Mouse (Mus musculus): ENCODE measurements around the gene Aspscr1. TPM values are rescaled to one million over a fixed set of nuclear protein-coding genes. Genes with fewer than 3 reads are reported as not detected.

Gene Aspscr1
- polyA plus RNA-seq (2014; fragmentation: Nextera tagmentation; extraction: Ambion mirVana), result 101 and 113 TPM in 2 replicates

DNA sequence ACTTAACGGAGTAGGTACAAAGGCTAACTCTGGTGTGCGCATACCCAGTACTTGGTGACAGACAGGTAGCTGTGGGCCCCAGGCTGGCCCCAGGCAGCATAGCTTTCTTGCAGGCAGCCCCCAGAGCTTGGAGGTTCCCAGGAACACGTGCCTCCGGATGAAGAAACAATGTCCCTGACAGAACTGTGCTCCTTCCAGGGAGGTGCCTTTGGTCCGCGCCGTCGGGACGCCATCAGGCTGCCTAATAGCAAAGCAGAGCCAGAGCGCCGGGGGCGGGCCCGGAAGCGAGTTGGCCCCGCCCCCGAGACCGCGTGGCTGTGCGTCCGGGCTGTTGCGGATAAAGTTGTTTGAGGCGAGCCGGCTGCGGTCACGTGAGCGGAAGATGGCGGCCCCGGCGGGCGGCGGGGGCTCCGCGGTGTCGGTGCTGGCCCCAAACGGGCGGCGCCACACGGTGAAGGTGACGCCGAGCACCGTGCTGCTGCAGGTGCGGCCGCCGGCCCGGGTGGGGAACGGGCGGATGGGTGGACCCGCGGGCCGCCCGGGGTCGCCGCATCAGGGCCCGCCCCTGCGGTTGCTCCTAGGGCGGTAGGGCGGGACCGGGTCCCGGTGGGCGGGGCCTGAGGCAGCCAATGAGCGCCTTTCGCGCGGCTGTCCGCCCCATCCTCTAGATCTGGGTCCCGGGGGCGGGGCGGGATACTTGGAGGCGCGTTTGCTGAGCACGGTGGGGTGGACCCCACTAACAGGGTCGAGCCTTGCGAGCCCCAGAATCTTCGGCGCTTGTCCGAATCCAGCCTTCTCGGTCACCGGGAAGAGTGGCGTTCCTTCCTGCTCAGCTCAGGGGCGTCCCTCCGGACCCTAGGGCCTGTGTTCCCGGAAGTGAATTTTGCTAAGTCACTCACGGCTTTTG, at the start of gene Aspscr1:
Gene Aspscr1 (plus strand): TSS at position 287 of the 907 bp plus-strand sequence.
- WGBS, result 1% methylated on average over 74 of the region's 83 CpGs
- peak; percentile 96 for ATAC-seq (ENCODE audit: low FRiP score)
- H3K4me3 ChIP-seq (ENCODE audit: low read depth, low read length), result peak within 1 kb of the TSS; percentile 69
- H3K9me3 ChIP-seq (ENCODE audit: control insufficient read depth, low read length), result no peaks in the 10 kb centered on the region
- peak; percentile 100 for DNase-seq (ENCODE audit: low spot score, missing footprints)
- H3K27ac ChIP-seq (ENCODE audit: low read depth, low read length), result peak within 1 kb of the TSS; percentile 82
- peaks cover 7% of the 10 kb centered on the region; the same call in 1 of the 2 replicates for H3K4me1 ChIP-seq (ENCODE audit: control insufficient read depth, insufficient read depth, low read length)
- H3K27me3 ChIP-seq (ENCODE audit: control insufficient read depth, insufficient read depth, low read length), result no peaks in the 10 kb centered on the region
- 0 out of 2 replicates have a peak, but pooled peaks cover 4% of the 10 kb centered on the region for H3K36me3 ChIP-seq (ENCODE audit: control insufficient read depth, insufficient read depth, low read length)
- H3K9ac ChIP-seq (ENCODE audit: low read length), result peak within 1 kb of the TSS; percentile 89
- peak within 1 kb of the TSS; percentile 82 for H3K4me2 ChIP-seq

GRCm38 (mm10) chr11:120623961-120624679, 48.7 kb upstream of the Aspscr1 start:
- Histone ChIP-seq H3K4me3 (ENCODE audit: low read depth, low read length) (peak overlapping the region; percentile 99), H3K9me3 (ENCODE audit: control insufficient read depth, low read length) (no peaks in the 10 kb centered on the region), H3K27me3 (ENCODE audit: control insufficient read depth, insufficient read depth, low read length) (no peaks in the 10 kb centered on the region), H3K9ac (ENCODE audit: low read length) (peak overlapping the region; percentile 80), H3K4me2 (peak overlapping the region; percentile 97), H3K27ac (ENCODE audit: low read depth, low read length) (peak overlapping the region; percentile 57), H3K4me1 (ENCODE audit: control insufficient read depth, insufficient read depth, low read length) (peaks cover 9% of the 10 kb centered on the region), H3K36me3 (ENCODE audit: control insufficient read depth, insufficient read depth, low read length) (peaks cover 19% of the 10 kb centered on the region)
- 13% methylated on average over 30 of the region's 30 CpGs for WGBS
- ATAC-seq (ENCODE audit: low FRiP score) (peak; percentile 57), DNase-seq (ENCODE audit: low spot score, missing footprints) (peak; percentile 89)

GRCm38 (mm10) chr11:120624680-120625111, 48.1 kb upstream of the Aspscr1 start:
- under 1% methylated on average over 51 of the region's 53 CpGs for WGBS
- peak; percentile 83 for ATAC-seq (ENCODE audit: low FRiP score)
- peak overlapping the region; percentile 97 for H3K4me2 ChIP-seq
- H3K4me3 ChIP-seq (ENCODE audit: low read depth, low read length), result peak overlapping the region; percentile 99
- H3K27ac ChIP-seq (ENCODE audit: low read depth, low read length), result peak overlapping the region; percentile 57
- peaks cover 9% of the 10 kb centered on the region for H3K4me1 ChIP-seq (ENCODE audit: control insufficient read depth, insufficient read depth, low read length)
- H3K36me3 ChIP-seq (ENCODE audit: control insufficient read depth, insufficient read depth, low read length), result peaks cover 19% of the 10 kb centered on the region
- H3K27me3 ChIP-seq (ENCODE audit: control insufficient read depth, insufficient read depth, low read length), result no peaks in the 10 kb centered on the region
- no peaks in the 10 kb centered on the region for H3K9me3 ChIP-seq (ENCODE audit: control insufficient read depth, low read length)
- DNase-seq (ENCODE audit: low spot score, missing footprints), result peak; percentile 97
- peak overlapping the region; percentile 80 for H3K9ac ChIP-seq (ENCODE audit: low read length)

DNA sequence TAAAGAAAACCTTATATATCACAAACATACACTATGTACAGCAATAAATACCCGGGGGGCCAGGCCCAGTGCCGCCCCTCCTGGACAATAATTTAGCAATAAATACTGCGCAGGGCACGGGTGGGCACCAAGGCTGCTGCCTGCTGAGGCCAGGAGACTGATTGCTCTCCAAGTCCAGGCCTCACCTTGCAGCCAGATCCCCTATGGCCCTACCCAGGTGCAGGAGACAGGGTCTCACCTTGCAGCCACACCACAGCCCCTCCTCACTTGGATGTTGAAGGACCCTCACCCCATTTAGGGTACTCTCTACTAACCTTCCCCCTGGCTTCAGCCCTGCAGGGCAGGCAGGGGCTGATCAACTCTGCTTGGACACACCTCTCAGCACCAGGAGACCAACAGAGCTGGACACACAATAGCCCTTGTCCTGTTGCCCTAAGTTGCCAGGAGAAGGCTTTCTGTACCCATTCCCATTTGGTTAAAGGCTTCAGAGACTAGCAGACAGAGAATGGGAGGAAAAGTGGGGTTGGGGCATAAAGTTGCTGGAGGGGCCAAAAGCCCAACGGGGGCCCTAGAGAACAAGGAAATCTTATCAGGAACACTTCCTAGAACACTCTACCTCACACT, 47.5 kb upstream of the Aspscr1 start, which contains the start of gene Sirt7:
Gene Sirt7 (minus strand): TSS at position 89 of the 624 bp plus-strand sequence.
- Histone ChIP-seq H3K27me3 (ENCODE audit: control insufficient read depth, insufficient read depth, low read length) (no peaks in the 10 kb centered on the region), H3K27ac (ENCODE audit: low read depth, low read length) (peak within 1 kb of the TSS; percentile 57), H3K4me3 (ENCODE audit: low read depth, low read length) (peak within 1 kb of the TSS; percentile 99), H3K4me1 (ENCODE audit: control insufficient read depth, insufficient read depth, low read length) (peaks cover 12% of the 10 kb centered on the region), H3K36me3 (ENCODE audit: control insufficient read depth, insufficient read depth, low read length) (peaks cover 14% of the 10 kb centered on the region), H3K9me3 (ENCODE audit: control insufficient read depth, low read length) (no peaks in the 10 kb centered on the region), H3K9ac (ENCODE audit: low read length) (peak within 1 kb of the TSS; percentile 80), H3K4me2 (peak within 1 kb of the TSS; percentile 97)
- 21% methylated on average over 5 of the region's 5 CpGs for WGBS
- ATAC-seq (ENCODE audit: low FRiP score) (peak; percentile 67), DNase-seq (ENCODE audit: low spot score, missing footprints) (no peak)

GRCm38 (mm10) chr11:120626785-120627467, 45.8 kb upstream of the Aspscr1 start:
- Histone ChIP-seq H3K9ac (ENCODE audit: low read length) (no peak overlapping the region), H3K36me3 (ENCODE audit: control insufficient read depth, insufficient read depth, low read length) (peaks cover 7% of the 10 kb centered on the region; the same call in 1 of the 2 replicates), H3K27me3 (ENCODE audit: control insufficient read depth, insufficient read depth, low read length) (no peaks in the 10 kb centered on the region), H3K9me3 (ENCODE audit: control insufficient read depth, low read length) (no peaks in the 10 kb centered on the region), H3K4me2 (no peak overlapping the region), H3K4me1 (ENCODE audit: control insufficient read depth, insufficient read depth, low read length) (peaks cover 27% of the 10 kb centered on the region), H3K4me3 (ENCODE audit: low read depth, low read length) (no peak overlapping the region), H3K27ac (ENCODE audit: low read depth, low read length) (no peak overlapping the region)
- DNase-seq (ENCODE audit: low spot score, missing footprints), result peak; percentile 70
- WGBS, result 90% methylated on average over 11 of the region's 11 CpGs
- ATAC-seq (ENCODE audit: low FRiP score), result no peak

- DNase-seq (ENCODE audit: low spot score, missing footprints) (no peak), ATAC-seq (ENCODE audit: low FRiP score) (no peak)
- WGBS, result 86% methylated on average over 22 of the region's 22 CpGs
- Histone ChIP-seq H3K27me3 (ENCODE audit: control insufficient read depth, insufficient read depth, low read length) (no peaks in the 10 kb centered on the region), H3K9ac (ENCODE audit: low read length) (no peak overlapping the region), H3K9me3 (ENCODE audit: control insufficient read depth, low read length) (no peaks in the 10 kb centered on the region), H3K27ac (ENCODE audit: low read depth, low read length) (no peak overlapping the region), H3K4me2 (no peak overlapping the region), H3K4me1 (ENCODE audit: control insufficient read depth, insufficient read depth, low read length) (peaks cover 32% of the 10 kb centered on the region), H3K36me3 (ENCODE audit: control insufficient read depth, insufficient read depth, low read length) (peaks cover 7% of the 10 kb centered on the region; the same call in 1 of the 2 replicates), H3K4me3 (ENCODE audit: low read depth, low read length) (no peak overlapping the region)
Observed at GRCm38 (mm10) chr11:120627468-120628300, 45.1 kb upstream of the Aspscr1 start.

DNA sequence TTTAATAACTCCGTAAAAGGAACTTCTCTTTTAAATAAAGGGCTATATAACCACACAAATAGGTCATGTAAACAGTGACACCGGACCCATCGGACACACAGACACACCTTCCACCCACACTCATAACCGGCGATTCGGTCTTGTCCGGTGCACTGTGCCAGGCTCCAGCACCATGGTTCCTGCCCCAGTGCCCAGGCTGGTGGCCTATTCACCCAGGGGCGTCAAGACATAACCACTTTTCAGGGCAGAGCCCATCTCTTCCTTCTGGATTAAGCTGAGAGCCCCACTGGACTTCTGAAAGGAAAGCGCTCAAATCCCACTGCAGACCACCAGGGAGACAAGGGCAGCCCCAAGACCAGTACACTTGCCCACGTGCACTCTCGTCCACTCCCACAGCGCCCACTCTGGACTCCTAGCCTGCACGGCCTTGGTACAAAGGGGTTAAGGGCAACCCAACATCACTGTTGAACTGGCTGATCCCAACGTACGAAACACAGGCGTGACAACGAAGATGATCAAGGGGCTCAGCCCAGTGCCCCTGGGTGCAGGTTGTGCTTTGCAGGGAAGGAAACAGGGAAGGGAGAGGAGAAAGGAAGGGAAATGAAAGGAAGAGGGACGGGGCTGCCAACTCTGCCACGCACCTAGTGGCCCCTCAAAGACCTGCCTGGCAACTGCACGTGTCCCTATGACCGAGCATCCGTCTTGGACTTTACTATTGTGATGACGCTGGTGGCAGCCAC, 44.0 kb upstream of the Aspscr1 start:
- WGBS, result 96% methylated on average over 23 of the region's 23 CpGs
- peaks cover 7% of the 10 kb centered on the region; the same call in 1 of the 2 replicates for H3K36me3 ChIP-seq (ENCODE audit: control insufficient read depth, insufficient read depth, low read length)
- no peak overlapping the region for H3K27ac ChIP-seq (ENCODE audit: low read depth, low read length)
- no peak overlapping the region for H3K9ac ChIP-seq (ENCODE audit: low read length)
- peaks cover 32% of the 10 kb centered on the region for H3K4me1 ChIP-seq (ENCODE audit: control insufficient read depth, insufficient read depth, low read length)
- DNase-seq (ENCODE audit: low spot score, missing footprints) (no peak), ATAC-seq (ENCODE audit: low FRiP score) (no peak)
- H3K4me3 ChIP-seq (ENCODE audit: low read depth, low read length), result no peak overlapping the region
- no peaks in the 10 kb centered on the region for H3K27me3 ChIP-seq (ENCODE audit: control insufficient read depth, insufficient read depth, low read length)
- no peak overlapping the region for H3K4me2 ChIP-seq
- no peaks in the 10 kb centered on the region for H3K9me3 ChIP-seq (ENCODE audit: control insufficient read depth, low read length)
